Mouse (Mus musculus) MEL (cell line): ENCODE results near the gene Pfn4. TPM values are rescaled to one million over a fixed set of nuclear protein-coding genes. Genes with fewer than 3 reads are reported as not detected.
A peak's percentile ranks its signal among the peaks of the same experiment; 100 is the strongest.

Experiments
- DNase-seq: peaks from one replicate; pipeline ENCODE4 v3.0.0; 2011; ENCODE audit warnings: low read depth, low spot score
- H3K27ac ChIP-seq: 2 replicates; pipeline ENCODE4 v1.5.1; 2012; ENCODE audit warnings: low read depth, mild to moderate bottlenecking, control low read depth, low read length, moderate library complexity; ENCODE audit not compliant: control insufficient read depth
- H3K27me3 ChIP-seq, 2 experiments: fragments of 150-350 bp in 1 of 2; sonication (generic) in 1 of 2; 2 replicates each; pipeline ENCODE4 v1.6.1; 2012; ENCODE audit warnings: low read length in 2 of 2, mild to moderate bottlenecking in 2 of 2, improper control_type of control experiment in 1 of 2, moderate library complexity in 1 of 2; ENCODE audit not compliant: insufficient read depth in 2 of 2, control insufficient read depth in 1 of 2
- H3K36me3 ChIP-seq, 2 experiments: 2 replicates each; pipeline ENCODE4 v1.6.1; 2012 to 2014; ENCODE audit warnings: low read length in 2 of 2, improper control_type of control experiment in 1 of 2, inconsistent platforms in 1 of 2, mild to moderate bottlenecking in 1 of 2; ENCODE audit not compliant: insufficient read depth in 2 of 2, control insufficient read depth in 1 of 2
- H3K4me1 ChIP-seq, 2 experiments: fragments of 150-350 bp in 1 of 2; sonication (generic) in 1 of 2; 2 replicates each; pipeline ENCODE4 v1.6.1; 2012; ENCODE audit warnings: low read length in 2 of 2, improper control_type of control experiment in 1 of 2, mild to moderate bottlenecking in 1 of 2; ENCODE audit not compliant: insufficient read depth in 2 of 2, control insufficient read depth in 1 of 2
- H3K4me3 ChIP-seq, 2 experiments: fragments of 150-350 bp in 1 of 2; sonication (generic) in 1 of 2; 2 replicates each; pipeline ENCODE4 v1.5.1; 2012; ENCODE audit warnings: low read depth in 2 of 2, low read length in 2 of 2, mild to moderate bottlenecking in 2 of 2, moderate library complexity in 2 of 2, control low read depth in 1 of 2, improper control_type of control experiment in 1 of 2; ENCODE audit not compliant: control insufficient read depth in 1 of 2, insufficient read depth in 1 of 2
- H3K79me2 ChIP-seq: 2 replicates; pipeline ENCODE4 v1.6.1; 2012; ENCODE audit warnings: mild to moderate bottlenecking, low read length, moderate library complexity; ENCODE audit not compliant: control insufficient read depth, poor library complexity, insufficient read depth
- H3K9ac ChIP-seq: 2 replicates; pipeline ENCODE4 v1.6.1; 2012; ENCODE audit warnings: low read depth, mild to moderate bottlenecking, control low read depth, low read length, moderate library complexity; ENCODE audit not compliant: control insufficient read depth, poor library complexity, severe bottlenecking
- H3K9me3 ChIP-seq: fragments of 150-350 bp; sonication (generic); replicated peaks from 2 replicates; pipeline ENCODE4 v1.6.1; 2012; ENCODE audit warnings: mild to moderate bottlenecking, low read length, improper control_type of control experiment, moderate library complexity; ENCODE audit not compliant: insufficient read depth
- BHLHE40 ChIP-seq: IDR thresholded peaks from 2 replicates; pipeline ENCODE4 v1.6.1; 2012; ENCODE audit warnings: low read depth, mild to moderate bottlenecking, inconsistent platforms, low read length, improper control_type of control experiment, borderline replicate concordance
- CHD1 ChIP-seq: IDR thresholded peaks from 2 replicates; pipeline ENCODE4 v1.6.1; 2012; ENCODE audit warnings: low read depth, mild to moderate bottlenecking, inconsistent platforms, low read length, improper control_type of control experiment
- CHD2 ChIP-seq: IDR thresholded peaks from 2 replicates; pipeline ENCODE4 v1.6.1; 2011; ENCODE audit warnings: low read length, improper control_type of control experiment
- CTCF ChIP-seq, 3 experiments: IDR thresholded peaks in 2 of 3; conservative IDR thresholded peaks in 1 of 3; 2 replicates each; pipeline ENCODE4 v1.5.1; 2011 to 2012; ENCODE audit warnings: low read length in 3 of 3, low read depth in 2 of 3, mild to moderate bottlenecking in 2 of 3, improper control_type of control experiment in 1 of 3, inconsistent platforms in 1 of 3, mixed read lengths in 1 of 3, moderate library complexity in 1 of 3; ENCODE audit not compliant: control insufficient read depth in 1 of 3, insufficient read depth in 1 of 3, poor library complexity in 1 of 3, severe bottlenecking in 1 of 3
- E2F4 ChIP-seq: IDR thresholded peaks from 2 replicates; pipeline ENCODE4 v1.6.1; 2011; ENCODE audit warnings: low read depth, low read length, improper control_type of control experiment, borderline replicate concordance
- ELF1 ChIP-seq: IDR thresholded peaks from 2 replicates; pipeline ENCODE4 v1.6.1; 2014; ENCODE audit warnings: low read depth, mild to moderate bottlenecking, inconsistent platforms, low read length, improper control_type of control experiment, moderate library complexity
- EP300 ChIP-seq, 2 experiments: IDR thresholded peaks; 2 replicates each; pipeline ENCODE4 v1.6.1; 2011; ENCODE audit warnings: improper control_type of control experiment in 2 of 2, low read length in 2 of 2, low read depth in 1 of 2, mild to moderate bottlenecking in 1 of 2
- ETS1 ChIP-seq: IDR thresholded peaks from 2 replicates; pipeline ENCODE4 v1.6.1; 2012; ENCODE audit warnings: low read depth, mild to moderate bottlenecking, inconsistent platforms, low read length, improper control_type of control experiment, moderate library complexity
- GATA1 ChIP-seq: IDR thresholded peaks from 2 replicates; pipeline ENCODE4 v1.6.1; 2011; ENCODE audit warnings: low read depth, low read length, improper control_type of control experiment
- KAT2A ChIP-seq: conservative IDR thresholded peaks from 2 replicates; pipeline ENCODE4 v1.6.1; 2012; ENCODE audit warnings: low read depth, low read length, improper control_type of control experiment, inconsistent platforms
- MAFK ChIP-seq: IDR thresholded peaks from 2 replicates; pipeline ENCODE4 v1.6.1; 2011; ENCODE audit warnings: low read depth, mild to moderate bottlenecking, low read length, improper control_type of control experiment, borderline replicate concordance
- MAX ChIP-seq: IDR thresholded peaks from 2 replicates; pipeline ENCODE4 v1.6.1; 2011; ENCODE audit warnings: low read length, improper control_type of control experiment
- MEF2A ChIP-seq: IDR thresholded peaks from 2 replicates; pipeline ENCODE4 v1.6.1; 2014; ENCODE audit warnings: low read depth, mild to moderate bottlenecking, inconsistent platforms, low read length, improper control_type of control experiment; ENCODE audit not compliant: poor library complexity, insufficient replicate concordance, severe bottlenecking; ENCODE audit errors: extremely low read depth
- MYB ChIP-seq: IDR thresholded peaks from 2 replicates; pipeline ENCODE4 v1.6.1; 2011; ENCODE audit warnings: mild to moderate bottlenecking, low read depth, low read length, improper control_type of control experiment
- MYC ChIP-seq: IDR thresholded peaks from 2 replicates; pipeline ENCODE4 v1.6.1; 2011; ENCODE audit warnings: low read depth, mild to moderate bottlenecking, low read length, improper control_type of control experiment, moderate library complexity
- NELFE ChIP-seq: IDR thresholded peaks from 2 replicates; pipeline ENCODE4 v1.6.1; 2011; ENCODE audit warnings: low read depth, low read length, improper control_type of control experiment
- POLR2AphosphoS2 ChIP-seq: IDR thresholded peaks from 2 replicates; pipeline ENCODE4 v1.6.1; 2011; ENCODE audit warnings: low read length, improper control_type of control experiment
- POLR2AphosphoS5 ChIP-seq: IDR thresholded peaks from 2 replicates; pipeline ENCODE4 v1.6.1; 2012; ENCODE audit warnings: low read depth, borderline replicate concordance, mild to moderate bottlenecking, inconsistent platforms, low read length, moderate library complexity, mixed read lengths
- RAD21 ChIP-seq: IDR thresholded peaks from 2 replicates; pipeline ENCODE4 v1.6.1; 2011; ENCODE audit warnings: mild to moderate bottlenecking, low read depth, low read length, improper control_type of control experiment
- SIN3A ChIP-seq: IDR thresholded peaks from 2 replicates; pipeline ENCODE4 v1.6.1; 2012; ENCODE audit warnings: low read length, improper control_type of control experiment, inconsistent platforms
- SMC3 ChIP-seq: IDR thresholded peaks from 2 replicates; pipeline ENCODE4 v1.6.1; 2011; ENCODE audit warnings: low read depth, low read length, improper control_type of control experiment
- TBP ChIP-seq: IDR thresholded peaks from 2 replicates; pipeline ENCODE4 v1.8.0; 2011; ENCODE audit warnings: low read depth, low read length, improper control_type of control experiment
- UBTF ChIP-seq: IDR thresholded peaks from 2 replicates; pipeline ENCODE4 v1.6.1; 2012; ENCODE audit warnings: low read depth, mild to moderate bottlenecking, inconsistent platforms, low read length, improper control_type of control experiment, moderate library complexity, borderline replicate concordance; ENCODE audit not compliant: insufficient read depth
- ZKSCAN1 ChIP-seq: IDR thresholded peaks from 2 replicates; pipeline ENCODE4 v1.6.1; 2012; ENCODE audit warnings: low read depth, mild to moderate bottlenecking, inconsistent platforms, low read length, improper control_type of control experiment, moderate library complexity
- polyA plus RNA-seq, 2 experiments: library from polyadenylated mRNA; stranded (reverse) in 1 of 2; unstranded in 1 of 2; fragments of >175 nt in 1 of 2; fragments of >200 nt in 1 of 2; gene quantifications; 2 replicates each; pipeline versions ENCODE4 v1.2.1 to v1.2.4; 2012; ENCODE audit warnings: low replicate concordance in 2 of 2, low read depth in 1 of 2; ENCODE audit not compliant: insufficient read length in 2 of 2, insufficient read depth in 1 of 2, missing spikeins in 1 of 2
- total RNA-seq: library from RNA; depleted of rRNA; stranded (reverse); fragments of 300-350 nt; gene quantifications from 2 replicates; pipeline ENCODE4 v1.2.3, GENCODE M21; 2012

Pfn4 gene
- total and polyA plus RNA-seq, 3 experiments, result 0.19 to 0.70 TPM; not detected in 1

DNA sequence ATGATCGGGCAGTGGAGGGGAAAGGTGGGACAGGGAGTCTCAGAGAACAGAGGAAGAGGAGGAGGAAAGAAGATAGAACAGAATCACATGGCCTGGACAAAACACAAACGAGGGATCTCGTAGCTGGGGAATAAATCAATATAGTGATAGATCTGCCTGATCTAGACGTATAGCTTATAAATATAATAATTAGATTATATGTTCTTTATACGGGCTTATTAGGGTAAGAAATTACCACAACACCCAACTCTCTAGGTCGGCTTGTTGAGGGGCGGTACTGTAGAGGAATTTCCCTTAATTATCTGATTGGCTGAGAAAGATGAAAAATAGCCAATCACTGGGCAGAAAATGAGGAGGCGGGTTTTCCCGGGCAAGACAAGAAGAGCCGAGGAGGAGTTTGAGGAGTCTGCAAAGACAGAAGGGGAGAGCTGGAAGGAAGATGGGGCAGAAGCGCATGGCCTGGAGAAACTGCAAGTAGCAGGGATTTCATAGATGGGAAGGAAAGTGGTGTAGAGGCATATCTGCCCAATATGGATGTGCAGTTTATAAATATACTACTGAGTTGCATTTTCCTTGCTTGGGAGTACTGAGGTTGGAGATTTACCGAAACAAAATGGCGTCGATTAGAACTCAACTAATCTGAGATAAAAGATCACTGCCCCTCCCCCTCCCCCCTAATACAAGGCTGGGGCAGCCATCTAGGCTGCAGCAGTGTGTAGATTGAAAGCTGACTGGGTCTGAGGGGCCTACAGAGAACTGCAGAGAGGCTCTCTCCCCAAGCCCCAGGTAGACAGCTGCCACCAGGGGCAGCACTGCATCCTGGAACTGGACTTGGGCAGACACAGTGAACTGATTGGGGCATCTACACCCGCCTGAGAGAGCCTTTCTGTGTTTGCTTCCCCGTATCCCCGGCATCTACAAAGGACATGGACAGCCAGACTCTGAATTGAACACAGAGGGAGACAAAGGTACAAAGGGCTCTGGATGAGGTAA lies 48.8 kb upstream of the Pfn4 start (continued):
- TF ChIP-seq MYC, result peak; percentile 77; the same call in 1 of the 2 replicates
- TF ChIP-seq MEF2A, result no peak
- peak; percentile 28 for TF ChIP-seq RAD21
- no peak for TF ChIP-seq ZKSCAN1

DNA sequence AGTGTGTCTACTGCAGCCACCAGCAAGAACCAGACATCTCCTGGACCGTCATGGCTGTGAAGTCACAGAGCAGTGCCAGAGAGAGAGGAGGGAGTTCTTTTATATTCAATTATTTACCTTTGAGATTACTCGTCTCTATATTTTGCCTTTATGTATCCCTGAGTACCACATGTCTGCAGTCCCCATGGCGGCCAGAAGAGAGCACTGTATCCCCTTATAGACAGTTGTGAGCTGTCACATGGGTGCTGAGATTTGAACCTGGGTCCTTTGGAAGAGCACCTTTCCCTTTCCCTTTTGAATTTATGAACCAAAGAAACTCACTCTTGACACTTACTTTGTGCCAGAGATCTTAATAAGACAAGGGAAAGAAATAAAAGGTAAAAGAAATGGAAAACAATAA lies 39.7 kb upstream of the Pfn4 start:
- Histone ChIP-seq H3K9me3 (no peaks in the 10 kb centered on the region), H3K9ac (no peak overlapping the region), H3K36me3 (peaks cover 0 to 1% of the 10 kb centered on the region in 2 experiments; a peak in 1 of 4 replicates), H3K27ac (no peak overlapping the region), H3K4me1 (no peaks in the 10 kb centered on the region), H3K79me2 (no peaks in the 10 kb centered on the region), H3K27me3 (no peaks in the 10 kb centered on the region), H3K4me3 (no peak overlapping the region)
- peak; percentile 51 for DNase-seq
- no peak for TF ChIP-seq UBTF
- no peak for TF ChIP-seq KAT2A
- no peak for TF ChIP-seq EP300 (IDR thresholded peaks at IDR 0.05; ENCODE audit: low read depth in 1 of 2, low read length in 2 of 2)
- no peak for TF ChIP-seq POLR2AphosphoS5
- TF ChIP-seq ZKSCAN1, result no peak
- no peak for TF ChIP-seq ETS1
- no peak for TF ChIP-seq MEF2A
- TF ChIP-seq MAX, result no peak
- no peak for TF ChIP-seq TBP
- no peak for TF ChIP-seq ELF1
- TF ChIP-seq MYB, result no peak
- TF ChIP-seq MAFK, result no peak
- TF ChIP-seq BHLHE40, result no peak
- TF ChIP-seq SMC3, result peak; percentile 43
- no peak for TF ChIP-seq SIN3A
- TF ChIP-seq NELFE, result no peak
- no peak for TF ChIP-seq POLR2AphosphoS2
- no peak for TF ChIP-seq E2F4
- no peak for TF ChIP-seq CHD2
- TF ChIP-seq GATA1, result no peak
- peak; percentile 33 for TF ChIP-seq RAD21
- TF ChIP-seq CHD1, result no peak
- TF ChIP-seq CTCF (IDR thresholded peaks at IDR 0.05 in 2 of 3, conservative IDR thresholded peaks at IDR 0.05 in 1 of 3; ENCODE audit: control insufficient read depth in 1 of 3, insufficient read depth in 1 of 3, low read depth in 2 of 3, low read length in 3 of 3, poor library complexity in 1 of 3, severe bottlenecking in 1 of 3), result peak; percentile 15 to 53 (median 40); a peak in 4 of 6 replicates
